Mouse (Mus musculus): ENCODE measurements around the gene Irs2.

Gene Irs2

GRCm38 (mm10) chr8:10989946-10990345 is 18.3 kb downstream of the Irs2 start:
- DNase-seq (ENCODE audit: low spot score in 2 of 2), result no peak

- DNase-seq (ENCODE audit: low spot score in 2 of 2), result no peak
These were observed 21.6 kb downstream of the Irs2 start for GRCm38 (mm10) chr8:10986638-10987037.

DNA sequence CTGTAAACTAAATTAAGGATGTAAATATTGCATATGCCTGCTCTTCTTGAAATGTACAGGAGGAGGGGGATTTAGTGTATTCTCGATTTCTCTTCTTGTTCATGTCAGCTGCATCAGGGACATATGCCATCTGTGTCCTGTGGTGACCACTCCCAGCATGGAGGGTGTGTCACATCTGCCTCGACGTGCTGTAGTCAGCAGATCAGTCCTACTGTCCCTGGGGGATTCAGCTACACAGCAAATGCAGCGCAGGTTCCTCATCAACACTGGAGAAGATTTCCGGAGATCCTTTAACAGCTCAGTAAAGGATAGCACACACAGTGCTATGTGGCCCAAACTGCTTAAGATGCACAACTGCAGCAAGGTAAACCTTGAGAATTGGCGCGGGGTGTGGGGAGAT is 23.2 kb downstream of the Irs2 start:
- DNase-seq (ENCODE audit: low spot score in 2 of 2), result no peak

GRCm38 (mm10) chr8:10980876-10981275 is 27.4 kb downstream of the Irs2 start:
- DNase-seq (ENCODE audit: low spot score in 2 of 2), result no peak

GRCm38 (mm10) chr8:10979916-10980315 is 28.3 kb downstream of the Irs2 start:
- DNase-seq (ENCODE audit: low spot score in 2 of 2), result no peak

GRCm38 (mm10) chr8:10979196-10979794 is 29.0 kb downstream of the Irs2 start:
- DNase-seq (ENCODE audit: low spot score in 2 of 2), result no peak

GRCm38 (mm10) chr8:10978377-10978776 is 29.9 kb downstream of the Irs2 start:
- peak; percentile 40 to 52 for DNase-seq (ENCODE audit: low spot score in 2 of 2)

DNA sequence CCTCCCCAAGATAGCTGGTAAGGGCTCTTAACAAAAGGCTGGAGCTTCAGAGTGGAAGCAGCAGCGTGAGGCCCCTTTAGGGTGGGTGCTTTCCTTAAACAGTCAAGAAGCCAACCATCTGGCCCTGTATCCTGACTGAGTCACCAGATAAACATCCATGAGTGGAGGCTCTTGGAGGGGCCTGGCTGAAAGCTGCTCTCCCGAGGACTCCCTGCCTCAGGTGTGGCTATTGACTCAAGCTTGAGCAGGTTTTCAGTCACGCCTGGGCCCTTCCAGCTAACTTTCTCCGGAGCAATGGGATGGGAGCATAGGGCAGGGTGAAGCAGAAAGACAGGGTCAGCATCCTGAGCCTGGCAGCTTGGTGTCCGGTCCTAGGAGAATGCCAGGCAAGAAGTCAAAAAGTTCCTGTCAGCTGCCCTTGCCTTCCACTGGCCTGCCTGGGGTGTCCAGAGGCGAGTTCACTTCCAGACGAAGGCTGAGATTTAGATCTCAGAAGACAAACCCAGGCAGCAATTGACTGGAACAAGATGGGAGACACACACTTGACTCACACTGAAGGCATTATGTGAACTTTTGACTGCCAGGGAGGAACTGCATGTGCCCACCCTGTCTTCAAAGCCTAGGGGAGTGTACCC is 30.4 kb downstream of the Irs2 start:
- no peak for DNase-seq (ENCODE audit: low spot score in 2 of 2)

GRCm38 (mm10) chr8:10974659-10975058 is 33.6 kb downstream of the Irs2 start:
- no peak for DNase-seq (ENCODE audit: low spot score in 2 of 2)

DNA sequence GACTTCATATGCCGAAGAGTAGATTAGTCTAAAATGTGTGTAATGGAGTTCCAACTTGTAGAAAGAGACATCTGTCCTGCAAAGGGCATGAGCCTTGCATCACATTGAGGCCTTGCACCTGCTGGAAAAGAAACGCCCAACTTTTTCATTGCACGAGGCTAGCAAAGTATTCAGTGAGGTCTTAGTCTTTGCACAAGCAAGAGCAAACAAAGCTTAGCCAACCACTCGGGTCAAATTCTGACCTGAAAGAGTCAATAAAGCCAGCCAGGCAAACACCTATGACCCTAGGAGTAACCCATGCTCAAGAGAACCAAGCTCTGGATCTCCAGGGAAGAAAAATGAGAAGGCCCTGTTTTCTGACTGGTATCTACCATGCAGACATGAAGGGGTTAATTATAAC is 34.1 kb downstream of the Irs2 start:
- no peak for DNase-seq (ENCODE audit: low spot score in 2 of 2)

DNA sequence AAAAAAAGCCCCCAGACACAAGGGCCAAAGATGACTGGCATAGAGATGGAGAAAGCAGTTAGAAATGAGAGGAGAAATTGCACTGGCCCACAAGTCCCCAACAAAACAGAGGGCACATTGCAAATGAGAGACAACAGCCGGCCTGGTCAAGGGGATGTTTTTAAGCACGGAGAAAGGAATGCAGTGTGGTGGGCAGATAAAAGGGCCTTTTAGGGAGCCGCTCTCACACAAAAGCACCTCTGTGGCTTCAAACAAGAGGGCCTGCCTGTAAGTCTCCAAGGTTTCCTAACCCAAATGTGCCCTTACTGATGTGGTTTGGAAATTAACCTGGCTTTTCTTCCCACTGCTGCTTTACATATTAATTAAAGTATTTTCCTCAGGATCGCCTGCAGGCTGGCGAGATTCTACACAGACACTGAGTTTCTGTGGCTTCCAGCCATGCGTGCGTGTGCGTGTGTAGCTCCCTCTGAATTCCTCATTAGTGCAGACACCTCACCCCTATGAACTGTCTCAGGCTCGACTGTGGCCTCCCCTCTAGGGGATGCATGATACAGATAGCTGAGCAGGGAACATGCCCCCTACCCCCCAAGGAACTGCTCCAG is 35.3 kb downstream of the Irs2 start:
- DNase-seq (ENCODE audit: low spot score in 2 of 2), result no peak

DNA sequence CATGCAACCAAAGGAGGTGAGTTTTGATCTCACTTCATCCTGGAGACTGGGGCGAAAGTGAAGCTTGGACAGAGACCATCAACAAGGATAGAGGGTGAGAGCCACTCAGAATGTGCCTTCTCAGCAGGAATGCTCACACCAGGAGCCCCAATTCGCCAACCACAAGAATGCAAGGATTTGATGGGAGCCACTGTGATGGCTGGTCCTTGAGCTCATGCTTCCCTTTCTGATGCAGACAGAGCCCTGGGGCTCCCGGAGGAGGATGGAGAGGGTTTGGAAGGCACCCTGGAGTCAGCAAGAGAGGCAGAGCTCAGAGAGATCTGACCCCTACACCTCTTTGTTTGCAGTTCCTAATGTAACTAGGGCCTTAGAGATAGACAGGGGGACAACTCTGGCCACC is 36.3 kb downstream of the Irs2 start:
- DNase-seq (ENCODE audit: low spot score in 2 of 2), result no peak

DNA sequence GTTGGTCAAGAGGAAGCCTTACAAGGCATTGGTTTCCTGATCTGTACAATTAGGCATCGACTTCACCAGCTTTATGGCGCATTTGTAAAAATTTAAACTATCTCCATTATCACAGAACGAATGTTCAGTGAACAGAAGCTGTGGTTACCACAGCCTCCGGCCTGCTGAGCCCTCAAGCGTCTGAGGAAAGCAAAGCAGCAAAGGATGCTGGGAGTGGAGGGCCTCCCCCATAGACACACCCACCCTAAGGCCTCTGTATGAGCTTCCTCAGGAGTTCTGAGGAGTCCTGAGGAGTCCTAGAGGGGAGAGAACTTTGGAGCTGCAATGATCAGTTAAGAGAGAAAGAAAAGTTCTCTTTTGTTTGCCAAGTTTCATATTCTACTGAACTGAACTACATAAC is 36.7 kb downstream of the Irs2 start:
- no peak for DNase-seq (ENCODE audit: low spot score in 2 of 2)

GRCm38 (mm10) chr8:10970496-10971456 is 37.5 kb downstream of the Irs2 start:
- no peak for DNase-seq (ENCODE audit: low spot score in 2 of 2)

- DNase-seq (ENCODE audit: low spot score in 2 of 2), result no peak
These were observed 39.6 kb downstream of the Irs2 start for GRCm38 (mm10) chr8:10968687-10969086.

GRCm38 (mm10) chr8:10965401-10966117 is 42.7 kb downstream of the Irs2 start:
- DNase-seq (ENCODE audit: low spot score in 2 of 2), result no peak

- no peak for DNase-seq (ENCODE audit: low spot score in 2 of 2)
These were observed 43.7 kb downstream of the Irs2 start for GRCm38 (mm10) chr8:10964511-10965099.

DNA sequence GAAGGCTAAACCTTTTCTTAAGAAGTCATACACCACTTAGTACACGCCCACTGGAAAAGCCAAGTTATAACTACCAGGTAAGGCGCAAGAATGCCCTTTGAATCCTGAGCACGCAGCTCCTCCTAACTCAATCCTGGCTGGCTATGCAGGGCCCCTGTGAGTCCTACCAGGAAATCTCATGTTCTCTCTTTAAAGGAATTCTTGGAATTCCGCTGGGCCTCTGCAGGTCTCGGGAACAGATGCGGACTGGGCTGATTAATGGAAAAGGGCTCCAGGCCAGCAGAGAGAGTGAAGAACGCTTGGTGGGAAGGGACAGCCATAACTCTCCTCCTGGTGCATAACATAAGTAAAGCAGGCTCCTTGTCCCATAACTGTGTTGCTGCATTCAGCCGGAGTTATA is 46.3 kb downstream of the Irs2 start:
- no peak for DNase-seq (ENCODE audit: low spot score in 2 of 2)

- no peak for DNase-seq (ENCODE audit: low spot score in 2 of 2)
These were observed 47.9 kb downstream of the Irs2 start for GRCm38 (mm10) chr8:10960277-10960819.

GRCm38 (mm10) chr8:10957292-10957955 is 50.8 kb downstream of the Irs2 start:
- DNase-seq (ENCODE audit: low spot score in 2 of 2), result no peak
